Mouse (Mus musculus): ENCODE data around the gene Polr3gl. TPM values are rescaled to one million over a fixed set of nuclear protein-coding genes. Genes with fewer than 3 reads are reported as not detected.
"Not testable (repeated sequence)": the region's sequence is repeated elsewhere in the genome, so short reads cannot be mapped to it uniquely, and the experiment has no call there.

Polr3gl gene
- polyA plus RNA-seq (2017; shearing (Covaris generic)), result 10 to 100 TPM; 26.9 to 48.9 (median 33.8) TPM

DNA sequence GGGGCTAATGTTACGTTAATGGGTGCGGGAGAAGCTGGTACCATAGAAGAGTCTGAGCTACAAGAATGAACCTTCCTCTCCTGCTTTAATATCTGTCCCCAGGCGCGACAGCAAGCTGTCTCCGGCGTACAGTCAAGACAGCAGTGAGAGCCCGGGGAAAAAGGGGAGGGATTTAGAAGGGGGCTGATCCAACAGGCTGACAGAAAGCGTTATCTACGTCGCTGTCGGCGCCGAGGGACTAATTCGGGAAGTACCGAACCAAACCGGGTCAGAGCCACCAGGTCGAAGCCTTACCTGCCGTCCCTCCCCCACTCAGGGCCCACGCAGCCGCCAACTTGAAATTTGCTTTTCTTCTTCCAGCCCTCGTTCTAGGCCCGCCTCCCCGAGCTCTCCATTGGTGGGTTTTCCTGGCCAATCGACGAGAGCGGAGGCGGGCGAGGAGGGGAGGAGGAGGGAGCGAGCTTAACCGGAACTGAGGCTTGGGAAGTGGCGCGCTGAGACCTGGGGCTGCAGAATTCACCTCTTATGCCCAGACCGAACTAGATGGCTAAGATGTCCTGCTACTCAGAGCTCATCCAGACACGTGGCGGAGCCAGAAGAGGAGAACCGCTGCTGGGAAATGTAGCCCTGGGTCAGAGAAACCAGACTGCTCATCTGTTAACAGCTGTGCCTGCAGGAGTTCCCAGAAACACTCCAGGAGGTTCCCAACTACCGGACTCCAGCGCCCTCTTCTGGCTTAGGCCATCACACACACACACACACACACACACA lies at the start of gene Polr3gl:
Gene Polr3gl (minus strand): TSS at position 392 of the 771 bp plus-strand sequence.
- peak; percentile 91 for ATAC-seq

- ATAC-seq, result peak; percentile 30
These were observed 45.2 kb upstream of the Polr3gl start for GRCm38 (mm10) chr3:96639219-96639618.

DNA sequence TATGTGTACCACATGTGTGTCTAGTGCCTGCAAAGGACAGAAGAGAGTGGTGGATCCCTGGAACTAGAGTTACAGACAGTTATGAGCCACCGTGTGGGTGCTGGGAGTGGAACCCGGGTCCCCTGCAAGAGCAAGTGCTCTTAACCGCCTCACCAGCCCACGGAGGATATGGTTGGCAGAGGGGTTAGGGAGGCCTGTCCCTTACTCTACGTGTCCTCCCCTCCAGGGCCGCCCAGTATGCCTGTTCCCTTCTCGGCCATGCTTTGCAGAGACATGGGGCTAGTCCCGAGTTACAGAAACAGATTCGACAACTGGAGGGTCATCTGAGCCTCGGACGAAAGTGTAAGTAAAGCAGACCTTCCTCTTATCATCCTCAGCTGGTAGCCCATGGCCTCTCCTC lies 42.5 kb upstream of the Polr3gl start:
- ATAC-seq, result no peak

DNA sequence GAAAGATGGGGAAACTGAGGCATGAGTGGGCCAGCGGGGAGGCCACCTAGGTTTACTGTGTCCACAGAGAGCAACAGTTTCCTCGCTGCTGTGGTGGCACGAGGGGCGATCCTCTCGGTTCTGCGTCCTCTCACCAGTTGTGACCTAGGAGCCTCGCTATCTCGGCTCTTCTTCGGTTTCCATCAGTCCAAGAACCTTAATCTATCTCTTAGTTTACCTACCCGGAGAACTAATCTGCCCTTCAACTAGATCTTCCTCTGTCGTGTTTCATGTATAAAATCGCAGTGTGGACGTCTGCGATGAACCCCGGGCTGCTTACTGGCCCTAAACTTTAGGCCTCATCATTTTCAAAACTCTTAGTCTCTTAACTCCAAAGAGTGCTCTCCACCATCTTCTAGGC lies 41.9 kb upstream of the Polr3gl start:
- no peak for ATAC-seq

DNA sequence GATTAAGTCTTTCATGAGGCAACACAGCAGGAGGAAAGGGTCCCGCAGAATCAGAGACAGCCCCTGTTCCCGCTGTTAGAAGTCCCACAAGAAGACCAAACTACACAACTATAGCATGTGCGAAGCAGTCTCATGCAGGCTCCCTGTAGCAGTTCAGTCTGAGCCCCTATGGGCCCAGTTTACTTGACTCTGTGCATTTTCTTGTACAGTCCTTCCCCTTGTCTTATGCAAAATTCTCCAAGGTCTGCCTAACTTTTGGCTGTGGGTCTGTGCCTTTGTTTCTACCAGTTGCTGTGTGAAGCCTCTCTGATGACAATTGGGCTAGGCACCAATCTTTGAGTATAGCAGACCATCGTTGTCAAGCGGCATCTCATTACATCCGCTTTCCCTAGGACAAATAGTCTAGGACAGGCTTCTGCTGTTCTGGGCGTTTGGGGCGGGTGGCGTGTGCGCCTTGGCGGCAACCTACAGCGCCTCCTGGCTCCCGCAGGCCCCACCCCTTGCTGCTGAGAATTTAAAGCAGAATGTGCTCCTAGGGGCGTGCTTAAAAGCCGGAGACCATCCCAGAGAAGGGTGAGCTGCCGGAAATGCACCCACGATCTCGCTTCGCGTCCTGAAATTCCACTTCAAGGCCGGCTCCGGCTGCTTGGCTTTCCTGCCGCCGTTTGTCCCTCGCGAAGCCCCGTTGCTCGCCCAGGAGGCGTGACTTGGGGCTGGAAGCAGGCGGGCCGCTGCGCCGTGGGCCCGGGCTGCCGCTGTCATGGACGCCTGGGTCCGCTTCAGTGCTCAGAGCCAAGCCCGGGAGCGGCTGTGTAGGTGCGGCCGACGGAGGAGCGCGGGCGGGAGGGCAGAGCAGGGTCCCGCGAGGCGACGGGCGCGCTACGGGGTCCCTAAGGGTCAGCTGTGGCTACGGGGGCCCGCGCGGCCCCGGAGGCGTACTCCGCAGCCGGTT lies 41.2 kb upstream of the Polr3gl start, which contains the start of the genes Pex11b and Gm42957:
Gene Pex11b (plus strand): TSS at position 449 of the 952 bp plus-strand sequence.
Gene Gm42957 (plus strand): TSS at position 547 of the 952 bp plus-strand sequence.
- peak; percentile 87 for ATAC-seq

- ATAC-seq, result no peak
These were observed 40.0 kb upstream of the Polr3gl start for GRCm38 (mm10) chr3:96634015-96634414.

DNA sequence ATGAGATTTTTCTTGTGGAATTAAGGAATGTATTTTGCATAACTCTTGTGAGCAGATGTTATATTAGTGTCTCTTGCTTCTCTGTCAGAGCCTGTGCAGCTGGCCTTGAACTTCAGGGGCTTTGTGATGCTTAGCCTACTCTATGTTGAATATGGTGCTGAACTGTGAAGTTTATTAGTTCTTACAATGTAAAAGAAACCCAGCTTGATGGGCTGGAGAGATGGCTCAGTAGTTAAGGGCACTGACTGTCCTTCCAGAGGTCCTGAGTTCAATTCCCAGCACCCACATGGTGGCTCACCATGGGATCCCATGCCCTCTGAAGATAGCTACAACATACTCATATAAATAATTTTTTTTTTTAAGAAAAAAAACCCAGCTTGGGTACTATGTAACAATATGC lies 38.1 kb upstream of the Polr3gl start:
- ATAC-seq, result no peak

- peak; percentile 98 for ATAC-seq
These were observed 36.0 kb upstream of the Polr3gl start, which contains the start of gene Rbm8a for GRCm38 (mm10) chr3:96629729-96630600. Rbm8a (plus strand) TSS chr3:96629933.

GRCm38 (mm10) chr3:96623201-96623600 lies 29.2 kb upstream of the Polr3gl start:
- ATAC-seq, result no peak

DNA sequence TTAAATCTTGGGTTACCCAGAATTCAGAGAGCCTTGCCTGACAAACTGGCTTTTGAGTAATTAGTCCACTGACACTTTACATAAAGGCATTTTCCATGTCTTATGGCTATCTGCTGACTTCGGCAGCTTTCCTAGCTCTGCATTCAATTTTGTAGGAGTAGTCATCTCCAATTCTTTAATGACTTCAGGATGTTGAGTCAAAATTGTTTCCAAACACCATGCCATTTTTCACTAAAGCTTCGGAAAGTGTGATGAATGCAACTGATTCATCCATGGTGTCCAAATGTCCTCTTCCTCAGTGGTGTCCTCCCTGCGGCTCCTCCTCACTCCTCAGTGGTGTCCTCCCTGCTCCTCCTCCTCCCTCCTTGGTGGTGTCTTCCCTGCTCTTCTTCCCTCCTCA lies 24.0 kb upstream of the Polr3gl start:
- ATAC-seq, result no peak

DNA sequence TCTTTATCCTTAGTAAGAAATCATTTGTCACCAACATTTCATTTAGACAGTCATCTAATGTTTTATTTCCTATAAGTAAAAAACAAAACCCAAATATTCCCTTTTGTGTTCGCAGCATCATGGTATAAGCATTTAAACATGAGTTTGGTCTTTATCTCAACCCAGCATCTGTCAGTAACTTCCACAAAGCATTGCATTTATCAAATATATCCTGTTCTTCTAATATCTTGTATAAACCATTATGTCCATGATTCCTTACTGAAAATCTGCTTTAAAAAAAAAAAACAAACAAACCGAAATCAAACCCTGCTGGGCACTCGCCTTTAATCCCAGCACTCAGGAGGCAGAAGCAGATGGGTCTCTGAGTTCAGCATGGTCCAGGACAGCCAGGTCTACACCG lies 12.6 kb upstream of the Polr3gl start:
- no peak for ATAC-seq

DNA sequence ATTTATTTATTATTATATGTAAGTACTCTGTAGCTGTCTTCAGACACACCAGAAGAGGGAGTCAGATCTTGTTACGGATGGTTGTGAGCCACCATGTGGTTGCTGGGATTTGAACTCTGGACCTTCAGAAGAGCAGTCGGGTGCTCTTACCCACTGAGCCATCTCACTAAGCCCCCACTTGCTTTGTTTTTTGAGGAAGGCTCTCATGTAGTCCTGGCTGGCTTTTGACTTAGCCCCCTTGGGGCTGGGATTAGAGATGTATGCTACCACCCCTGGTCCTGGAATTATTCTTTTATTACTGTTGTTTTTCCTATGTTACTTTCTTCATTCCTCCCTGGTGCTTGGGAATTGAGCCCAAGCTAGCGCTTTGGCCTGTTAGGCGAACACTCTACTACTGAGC lies 12.0 kb upstream of the Polr3gl start:
- not testable (repeated sequence) for ATAC-seq

GRCm38 (mm10) chr3:96603311-96603710 lies 9.3 kb upstream of the Polr3gl start:
- ATAC-seq, result no peak

DNA sequence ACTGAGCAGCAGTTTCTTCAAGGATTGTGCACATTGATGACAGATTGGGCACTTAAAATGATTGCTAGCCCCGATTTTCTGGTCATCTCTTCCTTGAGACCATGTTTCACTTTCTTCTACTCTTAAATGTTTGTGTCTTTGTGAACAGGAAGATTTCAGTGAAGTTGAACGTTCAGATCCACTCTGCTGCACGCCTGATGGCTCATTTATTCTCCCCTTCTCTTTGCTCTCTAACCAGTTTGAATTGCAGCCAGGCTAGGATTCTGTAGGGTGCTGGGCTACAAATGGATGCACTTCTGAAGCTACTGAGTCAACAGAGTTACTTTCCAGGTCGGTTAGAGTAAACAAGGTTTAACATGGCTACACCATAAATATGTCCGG lies 8.7 kb upstream of the Polr3gl start:
- ATAC-seq, result no peak

DNA sequence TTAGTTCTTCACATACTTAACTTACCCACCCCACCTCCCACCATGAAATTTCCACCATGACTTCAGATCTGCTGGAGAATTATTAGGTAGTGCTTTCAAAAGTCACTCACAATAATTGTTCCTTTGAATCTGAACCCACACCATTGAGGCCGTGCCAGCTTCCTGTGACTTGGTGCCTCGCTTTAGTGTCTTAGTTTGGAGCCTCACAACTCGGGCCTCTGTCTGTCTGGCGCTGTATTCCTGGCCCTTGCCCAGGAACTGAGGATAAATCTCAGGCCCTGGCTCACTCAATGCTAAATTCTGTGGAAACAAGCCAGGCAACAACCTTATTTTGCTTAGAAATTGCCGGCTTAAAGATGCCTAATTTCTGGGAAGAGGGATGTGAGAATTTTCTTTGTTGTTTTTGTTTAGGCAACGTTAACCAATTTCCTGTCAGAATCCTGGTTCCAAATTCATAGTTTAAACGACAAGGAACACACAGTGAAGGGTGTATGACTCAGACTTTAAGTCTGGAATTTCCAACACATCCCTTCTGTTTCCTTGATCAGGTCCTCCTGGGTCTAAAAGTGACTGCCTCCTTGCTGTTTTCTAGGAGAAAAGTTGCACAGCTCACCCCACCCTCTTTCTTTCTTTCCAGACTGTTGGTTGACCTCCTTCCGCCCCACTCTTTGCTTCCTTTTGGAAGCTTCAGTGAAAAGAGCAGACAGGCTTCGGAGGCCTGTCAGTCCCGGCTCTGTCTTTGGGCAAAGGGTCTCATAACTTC lies 8.1 kb upstream of the Polr3gl start:
- no peak for ATAC-seq

DNA sequence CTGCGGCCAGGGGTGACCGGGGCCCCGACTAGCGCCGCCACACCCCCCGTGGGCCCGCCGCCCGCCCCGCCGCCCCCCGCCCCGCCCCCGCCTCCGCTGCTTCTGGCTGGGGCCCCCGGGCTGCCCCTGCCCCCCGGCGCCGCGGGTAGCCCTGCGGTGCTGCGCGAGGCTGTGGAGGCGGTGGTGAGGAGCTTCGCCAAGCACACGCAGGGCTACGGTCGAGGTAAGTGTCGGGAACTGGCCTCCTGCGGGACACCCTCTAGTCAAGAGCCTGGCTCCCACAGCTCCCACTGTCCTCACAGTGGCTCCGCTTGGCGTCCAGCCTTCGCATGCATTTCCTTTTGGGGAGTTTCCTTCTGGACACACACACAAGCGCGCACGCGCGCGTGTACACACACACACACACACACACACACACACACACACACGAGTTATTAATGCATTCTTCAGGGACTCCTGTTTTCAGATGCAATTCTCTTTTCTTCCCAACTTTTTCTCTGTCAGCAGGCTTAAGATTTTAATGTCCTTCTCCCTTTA lies 7.3 kb upstream of the Polr3gl start:
- ATAC-seq, result peak; percentile 5

GRCm38 (mm10) chr3:96600639-96601250 lies 6.8 kb upstream of the Polr3gl start, which contains the start of gene Lix1l:
Lix1l (plus strand) TSS chr3:96601149.
- ATAC-seq, result peak; percentile 92

DNA sequence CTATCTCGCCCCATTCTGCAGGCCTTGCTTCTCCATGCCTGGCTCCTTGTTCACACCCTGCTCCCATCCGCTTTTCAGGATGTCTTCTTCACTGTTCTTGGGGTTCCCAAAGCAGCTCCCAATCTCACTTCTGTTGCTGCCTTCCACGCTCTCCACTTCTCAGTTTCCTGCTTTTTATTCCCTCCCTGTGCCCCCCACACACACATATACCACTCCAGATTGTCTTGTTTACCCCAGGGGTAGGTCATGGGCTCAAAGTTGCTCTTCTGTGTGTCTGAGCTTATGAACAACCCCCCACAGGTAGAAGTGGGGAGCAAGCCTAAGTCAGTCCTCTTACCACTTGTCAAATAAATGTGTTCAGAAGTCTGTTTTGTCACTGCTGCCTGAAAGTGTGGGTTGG lies 5.4 kb upstream of the Polr3gl start:
- no peak for ATAC-seq

GRCm38 (mm10) chr3:96599069-96599393 lies 5.0 kb upstream of the Polr3gl start:
- no peak for ATAC-seq

DNA sequence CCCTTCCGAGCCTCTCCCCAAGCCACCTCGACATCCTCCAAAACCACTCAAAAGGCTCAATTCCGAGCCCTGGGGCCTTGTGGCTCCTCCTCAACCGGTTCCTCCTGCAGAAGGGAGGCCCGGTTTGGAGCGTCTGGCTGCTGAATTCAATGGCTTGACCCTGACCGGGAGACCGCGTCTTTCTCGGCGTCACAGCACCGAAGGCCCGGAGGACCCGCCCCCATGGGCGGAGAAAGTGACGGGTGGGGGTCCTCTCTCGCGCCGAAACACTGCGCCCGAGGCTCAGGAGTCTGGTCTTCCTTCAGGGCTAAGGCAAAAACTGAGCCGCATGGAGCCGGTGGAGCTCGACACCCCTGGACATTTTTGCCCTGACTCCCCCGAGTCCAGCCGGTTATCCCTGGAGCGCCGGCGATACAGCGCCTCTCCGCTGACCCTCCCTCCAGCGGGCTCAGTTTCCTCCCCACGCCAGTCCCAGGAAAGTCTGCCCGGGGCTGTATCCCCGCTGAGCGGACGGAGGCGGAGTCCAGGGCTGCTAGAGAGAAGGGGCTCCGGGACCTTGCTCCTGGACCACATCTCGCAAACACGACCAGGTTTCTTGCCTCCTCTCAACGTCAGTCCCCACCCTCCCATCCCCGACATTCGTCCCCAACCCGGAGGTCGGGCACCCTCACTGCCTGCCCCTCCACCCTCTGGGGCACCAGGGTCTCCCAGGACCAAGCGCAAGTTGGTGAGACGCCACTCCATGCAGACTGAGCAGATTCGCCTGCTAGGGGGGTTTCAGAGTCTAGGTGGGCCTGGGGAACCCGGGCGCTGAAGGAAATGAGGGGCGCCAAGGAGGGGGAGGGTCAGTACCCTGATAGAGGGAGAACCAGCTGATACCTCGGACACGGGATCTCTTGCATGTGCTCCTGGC lies 4.4 kb upstream of the Polr3gl start:
- no peak for ATAC-seq
